Mouse (Mus musculus) midbrain, embryonic 15.5 days (tissue): ENCODE results near the gene Ppox. TPM values are rescaled to one million over a fixed set of nuclear protein-coding genes. Genes with fewer than 3 reads are reported as not detected.

Source experiments
- ATAC-seq: fragments of 200-750 bp; cut with Nextera tagmentation; replicated peaks from 2 replicates; pipeline ENCODE4 v1.8.0; 2017; ENCODE audit warnings: moderate TSS enrichment
- H3K27ac ChIP-seq: fragments of 300-500 bp; sonication (generic); 2 replicates; pipeline ENCODE4 v1.5.1; 2015; ENCODE audit warnings: mild to moderate bottlenecking, inconsistent platforms
- H3K27me3 ChIP-seq: fragments of 300-500 bp; sonication (generic); replicated peaks from 2 replicates; pipeline ENCODE4 v1.6.1; 2015; ENCODE audit warnings: inconsistent platforms
- H3K36me3 ChIP-seq: fragments of 300-500 bp; sonication (generic); replicated peaks from 2 replicates; pipeline ENCODE4 v1.6.1; 2015; ENCODE audit warnings: inconsistent platforms
- H3K4me1 ChIP-seq: fragments of 300-500 bp; sonication (generic); 2 replicates; pipeline ENCODE4 v1.6.1; 2015; ENCODE audit warnings: inconsistent platforms
- H3K4me2 ChIP-seq: fragments of 300-500 bp; sonication (generic); 2 replicates; pipeline ENCODE4 v1.6.1; 2015; ENCODE audit warnings: inconsistent platforms, mild to moderate bottlenecking, moderate library complexity
- H3K4me3 ChIP-seq: fragments of 300-500 bp; sonication (generic); 2 replicates; pipeline ENCODE4 v1.5.1; 2015; ENCODE audit warnings: mild to moderate bottlenecking, inconsistent platforms
- H3K9ac ChIP-seq: fragments of 300-500 bp; sonication (generic); 2 replicates; pipeline ENCODE4 v1.6.1; 2015; ENCODE audit warnings: mild to moderate bottlenecking, inconsistent platforms
- H3K9me3 ChIP-seq: fragments of 300-500 bp; sonication (generic); 2 replicates; pipeline ENCODE4 v1.6.1; 2016; ENCODE audit warnings: inconsistent platforms
- WGBS: fragments of 180-500 bp; shearing (Covaris S2); methylation state at CpG from one replicate; pipeline ENCODE4 v1.1.7; 2015; ENCODE audit warnings: mixed read lengths; 5-methylcytosine and 5-hydroxymethylcytosine counted together
- polyA plus RNA-seq: library from polyadenylated mRNA; unstranded; fragments of >200 nt; fragmentation: Nextera tagmentation; extraction: Ambion mirVana; gene quantifications from 2 replicates; pipeline ENCODE4 v1.2.1, GENCODE M21; 2015

Ppox gene
- polyA plus RNA-seq, 1 experiment from 2014 or later: 48.7 TPM

- H3K9me3 ChIP-seq: no peaks in the 10 kb centered on the region
- no peak overlapping the region for H3K4me3 ChIP-seq
- peaks cover 28% of the 10 kb centered on the region for H3K4me1 ChIP-seq
- no peak for ATAC-seq
- 97% methylated on average over 3 of the region's 3 CpGs for WGBS
- H3K27ac ChIP-seq: no peak overlapping the region
- H3K9ac ChIP-seq: no peak overlapping the region
- no peak overlapping the region for H3K4me2 ChIP-seq
- no peaks in the 10 kb centered on the region for H3K27me3 ChIP-seq
- peaks cover 41% of the 10 kb centered on the region for H3K36me3 ChIP-seq
These were observed 8.9 kb downstream of the Ppox start for GRCm38 (mm10) chr1:171272086-171272485.

- Histone ChIP-seq H3K27me3 (no peaks in the 10 kb centered on the region), H3K4me2 (peak overlapping the region; percentile 95), H3K27ac (no peak overlapping the region), H3K36me3 (peaks cover 38% of the 10 kb centered on the region), H3K4me1 (peaks cover 28% of the 10 kb centered on the region), H3K4me3 (peak overlapping the region; percentile 83; the same call in 1 of the 2 replicates), H3K9ac (no peak overlapping the region), H3K9me3 (no peaks in the 10 kb centered on the region)
- ATAC-seq: no peak
- 70% methylated on average over 10 of the region's 10 CpGs for WGBS
These were observed 9.4 kb downstream of the Ppox start for GRCm38 (mm10) chr1:171271622-171272021.

GRCm38 (mm10) chr1:171271196-171271595, 9.8 kb downstream of the Ppox start:
- WGBS: 61% methylated on average over 9 of the region's 9 CpGs
- Histone ChIP-seq H3K27ac (no peak overlapping the region), H3K9me3 (no peaks in the 10 kb centered on the region), H3K4me1 (peaks cover 28% of the 10 kb centered on the region), H3K27me3 (no peaks in the 10 kb centered on the region), H3K9ac (peak overlapping the region; percentile 88), H3K4me2 (peak overlapping the region; percentile 95), H3K36me3 (peaks cover 35% of the 10 kb centered on the region), H3K4me3 (peak overlapping the region; percentile 83)
- ATAC-seq: no peak

GRCm38 (mm10) chr1:171270573-171270900, 10.4 kb downstream of the Ppox start:
- peaks cover 28% of the 10 kb centered on the region for H3K36me3 ChIP-seq
- peak overlapping the region; percentile 95 for H3K4me2 ChIP-seq
- WGBS: 1% methylated on average over 13 of the region's 19 CpGs
- no peaks in the 10 kb centered on the region for H3K9me3 ChIP-seq
- H3K4me1 ChIP-seq: peaks cover 28% of the 10 kb centered on the region
- H3K27me3 ChIP-seq: no peaks in the 10 kb centered on the region
- H3K9ac ChIP-seq: peak overlapping the region; percentile 88
- H3K27ac ChIP-seq: peak overlapping the region; percentile 54
- peak; percentile 82 for ATAC-seq
- H3K4me3 ChIP-seq: peak overlapping the region; percentile 83

- WGBS: 3% methylated on average over 36 of the region's 36 CpGs
- H3K27me3 ChIP-seq: no peaks in the 10 kb centered on the region
- H3K9me3 ChIP-seq: no peaks in the 10 kb centered on the region
- H3K27ac ChIP-seq: peak within 1 kb of the TSS; percentile 54
- H3K36me3 ChIP-seq: peaks cover 23% of the 10 kb centered on the region
- H3K9ac ChIP-seq: peak within 1 kb of the TSS; percentile 88
- peaks cover 28% of the 10 kb centered on the region for H3K4me1 ChIP-seq
- ATAC-seq: peak; percentile 95
- H3K4me3 ChIP-seq: peak within 1 kb of the TSS; percentile 83
- peak within 1 kb of the TSS; percentile 95 for H3K4me2 ChIP-seq
These were observed 11.0 kb downstream of the Ppox start, which contains the start of gene B4galt3 for GRCm38 (mm10) chr1:171269848-171270572. TSS of gene B4galt3 (plus strand) at chr1:171270328.

GRCm38 (mm10) chr1:171268341-171268740, 12.6 kb downstream of the Ppox start:
- 65% methylated on average over 1 of the region's 1 CpGs for WGBS
- H3K9me3 ChIP-seq: no peaks in the 10 kb centered on the region
- peaks cover 31% of the 10 kb centered on the region for H3K4me1 ChIP-seq
- no peak for ATAC-seq
- peaks cover 9% of the 10 kb centered on the region; the same call in 1 of the 2 replicates for H3K36me3 ChIP-seq
- H3K27ac ChIP-seq: no peak overlapping the region
- no peak overlapping the region for H3K4me3 ChIP-seq
- H3K9ac ChIP-seq: no peak overlapping the region
- no peak overlapping the region for H3K4me2 ChIP-seq
- H3K27me3 ChIP-seq: no peaks in the 10 kb centered on the region

GRCm38 (mm10) chr1:171265971-171266744, 14.8 kb downstream of the Ppox start:
- no peaks in the 10 kb centered on the region for H3K36me3 ChIP-seq
- no peak overlapping the region for H3K4me3 ChIP-seq
- H3K9ac ChIP-seq: no peak overlapping the region
- H3K27ac ChIP-seq: no peak overlapping the region
- peaks cover 27% of the 10 kb centered on the region for H3K4me1 ChIP-seq
- no peak overlapping the region for H3K4me2 ChIP-seq
- no peak for ATAC-seq
- WGBS: 83% methylated on average over 4 of the region's 4 CpGs
- H3K27me3 ChIP-seq: no peaks in the 10 kb centered on the region
- no peaks in the 10 kb centered on the region for H3K9me3 ChIP-seq

- H3K36me3 ChIP-seq: no peaks in the 10 kb centered on the region
- peaks cover 14% of the 10 kb centered on the region for H3K4me1 ChIP-seq
- H3K4me3 ChIP-seq: peak overlapping the region; percentile 13; the same call in 1 of the 2 replicates
- peak overlapping the region; percentile 83 for H3K27ac ChIP-seq
- WGBS: 86% methylated on average over 3 of the region's 3 CpGs
- ATAC-seq: peak; percentile 5
- H3K27me3 ChIP-seq: no peaks in the 10 kb centered on the region
- no peaks in the 10 kb centered on the region for H3K9me3 ChIP-seq
- peak overlapping the region; percentile 56 for H3K4me2 ChIP-seq
- H3K9ac ChIP-seq: no peak overlapping the region
These were observed 17.1 kb downstream of the Ppox start for GRCm38 (mm10) chr1:171263666-171264461.

- WGBS: 0% methylated on average over 1 of the region's 2 CpGs
- Histone ChIP-seq H3K9me3 (no peaks in the 10 kb centered on the region), H3K9ac (no peak overlapping the region; the same call in 1 of the 2 replicates), H3K27ac (peak overlapping the region; percentile 83), H3K4me3 (peak overlapping the region; percentile 13; the same call in 1 of the 2 replicates), H3K4me2 (peak overlapping the region; percentile 56), H3K4me1 (peaks cover 14% of the 10 kb centered on the region), H3K36me3 (no peaks in the 10 kb centered on the region), H3K27me3 (no peaks in the 10 kb centered on the region)
- peak; percentile 96 for ATAC-seq
These were observed 17.8 kb downstream of the Ppox start for GRCm38 (mm10) chr1:171263185-171263611.

GRCm38 (mm10) chr1:171262594-171263130, 18.3 kb downstream of the Ppox start:
- Histone ChIP-seq H3K27me3 (no peaks in the 10 kb centered on the region; the same call in 1 of the 2 replicates), H3K4me1 (peaks cover 14% of the 10 kb centered on the region), H3K27ac (peak overlapping the region; percentile 83), H3K9me3 (no peaks in the 10 kb centered on the region), H3K36me3 (no peaks in the 10 kb centered on the region), H3K9ac (peak overlapping the region; percentile 39), H3K4me3 (peak overlapping the region; percentile 30), H3K4me2 (peak overlapping the region; percentile 56)
- 4% methylated on average over 8 of the region's 8 CpGs for WGBS
- peak; percentile 83 for ATAC-seq

- no peaks in the 10 kb centered on the region; the same call in 1 of the 2 replicates for H3K27me3 ChIP-seq
- H3K9me3 ChIP-seq: no peaks in the 10 kb centered on the region
- H3K36me3 ChIP-seq: no peaks in the 10 kb centered on the region
- no peak overlapping the region for H3K4me3 ChIP-seq
- no peak overlapping the region for H3K27ac ChIP-seq
- H3K4me2 ChIP-seq: no peak overlapping the region
- no peak overlapping the region for H3K9ac ChIP-seq
- H3K4me1 ChIP-seq: peaks cover 16% of the 10 kb centered on the region
- 96% methylated on average over 3 of the region's 3 CpGs for WGBS
- no peak for ATAC-seq
These were observed 20.7 kb downstream of the Ppox start for GRCm38 (mm10) chr1:171260316-171260715.
